Mouse (Mus musculus) thymus, adult 2 months (tissue): ENCODE results near the gene Prr23a2.

Source experiments
- CTCF ChIP-seq: fragments of 200-500 bp; IDR thresholded peaks from 2 replicates; pipeline ENCODE4 v1.5.1; 2012; ENCODE audit warnings: mild to moderate bottlenecking, control low read depth, low read length, moderate library complexity, borderline replicate concordance; ENCODE audit not compliant: control insufficient read depth, poor library complexity, insufficient read depth; ENCODE audit errors: extremely low read depth
- POLR2A ChIP-seq: fragments of 200-500 bp; IDR thresholded peaks from 2 replicates; pipeline ENCODE4 v1.6.1; 2012; ENCODE audit warnings: mild to moderate bottlenecking, low read length, control low read depth, moderate library complexity; ENCODE audit not compliant: control insufficient read depth, poor library complexity, insufficient read depth; ENCODE audit errors: extremely low read depth

- TF ChIP-seq CTCF = no peak
- no peak for TF ChIP-seq POLR2A
These were observed 7.2 kb downstream of the Prr23a2 start for GRCm38 (mm10) chr9:98863463-98863862.
